Mouse (Mus musculus) forebrain, embryonic 11.5 days (tissue): Measurements from ENCODE around the gene Nkx2-5. TPM values are rescaled to one million over a fixed set of nuclear protein-coding genes. Genes with fewer than 3 reads are reported as not detected.

Experiments
- ATAC-seq: fragments of 200-750 bp; cut with Nextera tagmentation; replicated peaks from 2 replicates; pipeline ENCODE4 v1.8.0; 2017; ENCODE audit warnings: moderate TSS enrichment; ENCODE audit not compliant: low FRiP score
- DNase-seq: peaks from one replicate; pipeline ENCODE4 v3.0.0-alpha.2; 2017; ENCODE audit warnings: low spot score
- H3K27ac ChIP-seq: fragments of 300-500 bp; sonication (generic); 2 replicates; pipeline ENCODE4 v1.5.1; 2014; ENCODE audit warnings: low read depth, low read length
- H3K27me3 ChIP-seq: fragments of 300-500 bp; sonication (generic); 2 replicates; pipeline ENCODE4 v1.6.1; 2014; ENCODE audit warnings: mild to moderate bottlenecking, low read length, mixed read lengths; ENCODE audit not compliant: control insufficient read depth, insufficient read depth
- H3K36me3 ChIP-seq: fragments of 300-500 bp; sonication (generic); 2 replicates; pipeline ENCODE4 v1.6.1; 2014; ENCODE audit warnings: mild to moderate bottlenecking, low read length, moderate library complexity, mixed read lengths; ENCODE audit not compliant: control insufficient read depth, insufficient read depth
- H3K4me1 ChIP-seq: fragments of 300-500 bp; sonication (generic); replicated peaks from 2 replicates; pipeline ENCODE4 v1.6.1; 2014; ENCODE audit warnings: low read length, mixed read lengths; ENCODE audit not compliant: control insufficient read depth, insufficient read depth
- H3K4me2 ChIP-seq: fragments of 300-500 bp; sonication (generic); 2 replicates; pipeline ENCODE4 v1.6.1; 2014; ENCODE audit warnings: low read depth, mild to moderate bottlenecking, low read length, moderate library complexity, mixed read lengths; ENCODE audit not compliant: severe bottlenecking
- H3K4me3 ChIP-seq: fragments of 300-500 bp; sonication (generic); 2 replicates; pipeline ENCODE4 v1.5.1; 2014; ENCODE audit warnings: low read depth, low read length
- H3K9ac ChIP-seq: fragments of 300-500 bp; sonication (generic); 2 replicates; pipeline ENCODE4 v1.6.1; 2014; ENCODE audit warnings: low read length
- H3K9me3 ChIP-seq: fragments of 300-500 bp; sonication (generic); 2 replicates; pipeline ENCODE4 v1.6.1; 2016; ENCODE audit warnings: low read length, mixed read lengths; ENCODE audit not compliant: control insufficient read depth
- WGBS: fragments of 180-500 bp; shearing (Covaris S2); extraction: QIAGEN DNeasy Blood & Tissue Kit; methylation state at CpG from one replicate; pipeline ENCODE4 v1.1.7; 2014; 5-methylcytosine and 5-hydroxymethylcytosine counted together
- polyA plus RNA-seq: library from polyadenylated mRNA; unstranded; fragments of >200 nt; fragmentation: Nextera tagmentation; extraction: Ambion mirVana; gene quantifications from 2 replicates; pipeline ENCODE4 v1.2.1, GENCODE M21; 2014

Gene Nkx2-5
- polyA plus RNA-seq, 1 experiment from 2014 or later: not detected

- 2% methylated on average over 19 of the region's 19 CpGs for WGBS
- Histone ChIP-seq H3K36me3 (no peaks in the 10 kb centered on the region), H3K27ac (no peak overlapping the region), H3K9ac (no peak overlapping the region), H3K4me3 (no peak overlapping the region), H3K4me1 (peaks cover 4% of the 10 kb centered on the region; the same call in 1 of the 2 replicates), H3K27me3 (peaks cover 80% of the 10 kb centered on the region), H3K9me3 (no peaks in the 10 kb centered on the region), H3K4me2 (no peak overlapping the region)
- DNase-seq: peak; percentile 56
- ATAC-seq: no peak
Observed at GRCm38 (mm10) chr17:26836786-26837545, 7.8 kb downstream of the Nkx2-5 start.

GRCm38 (mm10) chr17:26836377-26836776 lies 8.4 kb downstream of the Nkx2-5 start:
- Histone ChIP-seq H3K9me3 (no peaks in the 10 kb centered on the region), H3K4me3 (no peak overlapping the region), H3K27ac (no peak overlapping the region), H3K36me3 (no peaks in the 10 kb centered on the region), H3K9ac (no peak overlapping the region), H3K4me2 (no peak overlapping the region), H3K27me3 (peaks cover 74% of the 10 kb centered on the region), H3K4me1 (peaks cover 4% of the 10 kb centered on the region; the same call in 1 of the 2 replicates)
- ATAC-seq: no peak
- 4% methylated on average over 5 of the region's 5 CpGs for WGBS
- DNase-seq: peak; percentile 39

- DNase-seq (no peak), ATAC-seq (no peak)
- Histone ChIP-seq H3K9me3 (no peaks in the 10 kb centered on the region), H3K4me3 (no peak overlapping the region), H3K27me3 (peaks cover 69% of the 10 kb centered on the region), H3K4me1 (peaks cover 2% of the 10 kb centered on the region; the same call in 1 of the 2 replicates), H3K9ac (no peak overlapping the region), H3K36me3 (no peaks in the 10 kb centered on the region), H3K27ac (no peak overlapping the region), H3K4me2 (no peak overlapping the region)
- 4% methylated on average over 8 of the region's 8 CpGs for WGBS
Observed at GRCm38 (mm10) chr17:26835956-26836355, 8.9 kb downstream of the Nkx2-5 start.

- H3K27ac ChIP-seq: no peak overlapping the region
- no peak overlapping the region for H3K4me2 ChIP-seq
- ATAC-seq (no peak), DNase-seq (no peak)
- peaks cover 2% of the 10 kb centered on the region; the same call in 1 of the 2 replicates for H3K4me1 ChIP-seq
- H3K36me3 ChIP-seq: no peaks in the 10 kb centered on the region
- peaks cover 62% of the 10 kb centered on the region for H3K27me3 ChIP-seq
- H3K9me3 ChIP-seq: no peaks in the 10 kb centered on the region
- WGBS: 28% methylated on average over 5 of the region's 9 CpGs
- H3K9ac ChIP-seq: no peak overlapping the region
- H3K4me3 ChIP-seq: no peak overlapping the region
Observed at GRCm38 (mm10) chr17:26834966-26835755, 9.6 kb downstream of the Nkx2-5 start.

GRCm38 (mm10) chr17:26834302-26834965 lies 10.4 kb downstream of the Nkx2-5 start:
- no peak for ATAC-seq
- no peaks in the 10 kb centered on the region for H3K36me3 ChIP-seq
- H3K4me2 ChIP-seq: no peak overlapping the region
- peaks cover 2% of the 10 kb centered on the region; the same call in 1 of the 2 replicates for H3K4me1 ChIP-seq
- H3K9me3 ChIP-seq: no peaks in the 10 kb centered on the region
- H3K27ac ChIP-seq: no peak overlapping the region
- no peak overlapping the region for H3K9ac ChIP-seq
- peaks cover 54% of the 10 kb centered on the region for H3K27me3 ChIP-seq
- peak; percentile 32 for DNase-seq
- no peak overlapping the region for H3K4me3 ChIP-seq
- 77% methylated on average over 5 of the region's 5 CpGs for WGBS

- H3K9me3 ChIP-seq: no peaks in the 10 kb centered on the region
- no peaks in the 10 kb centered on the region for H3K4me1 ChIP-seq
- H3K4me3 ChIP-seq: no peak overlapping the region
- no peak overlapping the region for H3K4me2 ChIP-seq
- no peak overlapping the region for H3K27ac ChIP-seq
- no peak overlapping the region for H3K9ac ChIP-seq
- ATAC-seq (no peak), DNase-seq (peak; percentile 32)
- no peaks in the 10 kb centered on the region for H3K36me3 ChIP-seq
- WGBS: 75% methylated on average over 2 of the region's 2 CpGs
- H3K27me3 ChIP-seq: peaks cover 48% of the 10 kb centered on the region
Observed at GRCm38 (mm10) chr17:26833806-26834205, 11.0 kb downstream of the Nkx2-5 start.

GRCm38 (mm10) chr17:26826131-26826530 lies 18.7 kb downstream of the Nkx2-5 start:
- H3K27ac ChIP-seq: no peak overlapping the region
- H3K27me3 ChIP-seq: no peaks in the 10 kb centered on the region
- no peak overlapping the region for H3K4me3 ChIP-seq
- H3K4me1 ChIP-seq: no peaks in the 10 kb centered on the region
- DNase-seq (peak; percentile 41), ATAC-seq (no peak)
- H3K4me2 ChIP-seq: no peak overlapping the region
- H3K9ac ChIP-seq: no peak overlapping the region
- H3K36me3 ChIP-seq: no peaks in the 10 kb centered on the region
- no peaks in the 10 kb centered on the region for H3K9me3 ChIP-seq
- 74% methylated on average over 16 of the region's 17 CpGs for WGBS

- DNase-seq (no peak), ATAC-seq (no peak)
- no peak overlapping the region for H3K9ac ChIP-seq
- no peaks in the 10 kb centered on the region for H3K9me3 ChIP-seq
- no peak overlapping the region for H3K27ac ChIP-seq
- H3K36me3 ChIP-seq: no peaks in the 10 kb centered on the region
- no peaks in the 10 kb centered on the region for H3K4me1 ChIP-seq
- H3K27me3 ChIP-seq: no peaks in the 10 kb centered on the region
- no peak overlapping the region for H3K4me2 ChIP-seq
- no peak overlapping the region for H3K4me3 ChIP-seq
Observed at GRCm38 (mm10) chr17:26817776-26818175, 27.0 kb downstream of the Nkx2-5 start.
